Mouse (Mus musculus) liver, postnatal 0 days (tissue): ENCODE results near the gene Atg2a.

Experiments
- CTCF ChIP-seq: sonication (generic); IDR thresholded peaks from 2 replicates; pipeline ENCODE4 v1.5.1; 2016; ENCODE audit warnings: antibody characterized with exemption, low read depth
- EP300 ChIP-seq: IDR thresholded peaks from 2 replicates; pipeline ENCODE4 v1.6.1; 2016; ENCODE audit warnings: antibody characterized with exemption, low read depth, mild to moderate bottlenecking

- TF ChIP-seq CTCF = peak; percentile 99
- no peak for TF ChIP-seq EP300
Measured at GRCm38 (mm10) chr19:6262222-6262621, 20.8 kb downstream of the Atg2a start.
